Mouse (Mus musculus): ENCODE results near the gene Rtn4r.
"Not testable (repeated sequence)": the region's sequence is repeated elsewhere in the genome, so short reads cannot be mapped to it uniquely, and the experiment has no call there.

The Rtn4r gene

DNA sequence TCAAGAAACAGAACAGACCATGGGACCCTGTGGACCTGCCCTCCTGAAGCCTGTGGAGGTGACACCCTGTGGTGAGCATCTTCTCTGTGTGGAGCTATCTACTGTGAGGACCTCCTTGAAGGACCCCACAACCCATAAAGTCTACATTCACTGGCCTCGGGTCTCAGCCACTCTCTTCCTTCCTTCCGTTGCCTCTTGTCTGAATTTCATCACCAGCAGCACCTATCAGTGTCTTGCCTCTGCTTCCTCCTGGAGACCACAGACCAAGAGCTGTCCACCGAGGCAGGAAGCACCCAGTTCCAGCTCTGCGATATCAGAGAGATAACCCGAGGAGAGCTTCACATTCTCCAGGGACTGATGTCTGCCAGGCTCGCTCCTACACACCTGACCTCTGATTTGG is 31.8 kb downstream of the Rtn4r start:
- DNase-seq = no peak

GRCm38 (mm10) chr16:18159778-18160177 is 32.3 kb downstream of the Rtn4r start:
- DNase-seq = no peak

DNA sequence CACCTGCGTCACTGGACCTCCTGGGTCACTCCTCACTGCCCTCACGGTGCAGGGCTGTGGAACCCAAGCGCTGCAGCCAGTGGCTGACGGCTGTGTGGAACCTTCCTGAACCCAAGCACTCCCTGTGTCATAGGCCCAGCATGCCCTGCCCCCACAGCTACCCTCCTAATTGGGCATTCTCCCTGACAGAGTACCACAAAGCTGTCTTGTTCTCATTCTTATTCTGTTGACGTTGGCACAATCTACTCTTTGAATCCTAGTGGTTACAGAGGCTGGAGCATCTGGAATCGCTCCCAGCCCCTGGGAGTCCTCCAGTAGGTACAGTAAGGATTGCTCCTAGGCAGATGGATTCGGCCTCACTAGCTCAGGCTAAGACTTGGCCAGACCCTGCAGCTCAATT is 33.1 kb downstream of the Rtn4r start:
- no peak for DNase-seq

DNA sequence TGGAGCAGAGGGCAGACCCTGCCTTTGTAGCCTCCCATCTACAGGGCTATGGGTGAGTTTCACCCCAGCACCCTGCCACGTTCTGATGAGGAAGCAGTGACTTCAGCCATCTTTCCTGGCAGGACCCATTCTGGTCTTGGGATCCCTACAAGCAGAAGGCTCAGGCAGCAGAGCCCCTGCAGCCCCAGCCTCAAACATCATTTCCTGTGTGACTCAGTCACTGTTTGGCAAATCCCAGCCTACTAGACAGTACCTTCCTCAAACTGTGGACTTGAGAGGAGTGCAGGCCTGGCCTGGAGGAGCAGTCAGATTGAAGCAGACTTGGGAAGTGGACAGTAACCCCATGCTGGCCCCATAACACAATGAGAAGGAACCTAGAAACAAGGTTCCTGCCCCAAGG is 33.7 kb downstream of the Rtn4r start:
- DNase-seq = no peak

GRCm38 (mm10) chr16:18164642-18165238 is 37.3 kb downstream of the Rtn4r start:
- no peak for DNase-seq

DNA sequence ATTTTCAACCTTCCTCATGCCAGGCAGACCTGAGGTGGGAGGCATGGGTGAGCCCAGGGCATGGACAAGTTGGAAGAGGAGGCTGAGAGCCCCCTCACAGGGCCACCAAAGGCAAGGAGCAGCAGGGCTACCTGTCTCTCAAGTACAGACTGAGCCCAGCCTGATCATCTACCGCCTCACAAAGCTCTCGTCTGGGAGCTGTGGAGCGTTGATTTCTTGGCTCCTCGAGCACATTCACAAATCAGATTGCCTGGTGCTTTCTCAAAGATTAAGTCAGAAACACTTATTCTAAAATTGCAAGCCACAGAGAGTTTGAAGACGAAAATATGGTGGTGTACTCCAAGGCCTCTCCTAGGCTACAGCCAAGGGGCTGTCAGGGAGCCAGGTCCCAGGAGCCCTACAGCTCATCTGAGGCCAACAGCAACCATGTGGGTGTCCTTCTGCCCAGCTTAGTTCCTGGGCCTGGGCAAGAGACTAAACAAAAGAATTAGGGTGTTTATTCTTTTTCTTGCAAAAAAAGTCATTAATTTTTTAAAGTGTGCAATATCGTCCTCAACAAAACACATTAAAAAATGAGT is 39.3 kb downstream of the Rtn4r start:
- DNase-seq = no peak

DNA sequence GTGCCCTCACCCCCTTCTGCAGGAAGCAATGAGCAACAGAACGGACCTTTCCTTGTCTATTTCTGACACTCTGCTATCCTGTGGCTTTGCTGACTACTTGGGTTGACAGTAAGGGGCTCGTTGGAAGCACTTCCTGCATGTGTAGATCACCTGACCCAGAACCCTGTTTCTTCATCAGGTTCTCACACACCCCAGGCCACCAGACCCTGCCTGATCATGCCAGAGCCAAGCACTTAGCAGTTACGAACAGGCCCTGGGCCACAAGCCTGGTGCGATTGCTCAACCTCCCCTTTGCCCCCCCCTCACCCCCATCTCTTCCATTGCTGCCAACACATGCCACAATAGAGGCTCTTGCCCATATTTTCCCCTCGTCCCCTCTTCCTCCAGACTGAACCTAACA is 41.7 kb downstream of the Rtn4r start:
- DNase-seq = no peak

DNA sequence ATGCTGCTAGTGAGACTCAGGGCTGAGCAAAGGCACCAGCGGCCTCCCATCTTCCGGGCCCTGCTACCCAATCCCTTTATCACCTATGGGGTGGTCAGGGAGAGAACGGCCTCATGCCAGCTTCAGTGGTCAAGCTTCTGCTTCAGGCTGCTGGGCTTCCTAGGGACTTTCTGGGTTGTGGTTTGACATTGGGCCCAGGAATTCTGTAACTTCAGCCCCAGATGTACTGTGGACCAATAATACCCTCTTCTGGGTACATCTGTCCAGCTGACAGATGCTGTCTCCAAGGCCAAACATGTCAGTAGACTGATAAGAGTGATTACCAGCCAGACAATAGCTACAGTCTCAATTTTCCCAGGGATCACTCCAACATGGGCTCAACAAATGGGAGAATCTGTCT is 42.3 kb downstream of the Rtn4r start:
- DNase-seq = no peak

GRCm38 (mm10) chr16:18172266-18172855 is 44.9 kb downstream of the Rtn4r start:
- peak; percentile 48 to 49 for DNase-seq

DNA sequence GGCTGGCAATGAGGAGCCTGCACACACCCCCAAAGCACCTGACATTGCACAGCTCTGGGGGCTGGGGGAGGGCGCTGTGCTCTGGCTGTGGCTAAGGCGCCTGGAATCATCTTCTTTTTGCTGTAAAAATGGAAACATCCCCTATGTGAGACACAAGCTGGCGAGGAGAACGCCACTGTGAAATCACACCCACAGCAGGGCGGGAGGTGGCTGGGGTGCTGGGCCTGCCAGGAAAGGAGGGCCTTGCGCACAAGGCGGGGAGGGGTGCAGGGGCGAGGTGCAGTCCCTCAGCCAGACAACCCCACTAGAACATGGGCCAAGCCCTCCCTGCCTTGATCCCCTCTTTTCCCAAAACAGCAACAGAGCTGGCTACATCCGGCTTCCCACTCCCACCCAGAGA is 45.8 kb downstream of the Rtn4r start:
- DNase-seq = no peak

- no peak for DNase-seq
These were observed 46.3 kb downstream of the Rtn4r start for GRCm38 (mm10) chr16:18173788-18174187.

- DNase-seq = no peak
These were observed 48.5 kb downstream of the Rtn4r start for GRCm38 (mm10) chr16:18175817-18176541.

DNA sequence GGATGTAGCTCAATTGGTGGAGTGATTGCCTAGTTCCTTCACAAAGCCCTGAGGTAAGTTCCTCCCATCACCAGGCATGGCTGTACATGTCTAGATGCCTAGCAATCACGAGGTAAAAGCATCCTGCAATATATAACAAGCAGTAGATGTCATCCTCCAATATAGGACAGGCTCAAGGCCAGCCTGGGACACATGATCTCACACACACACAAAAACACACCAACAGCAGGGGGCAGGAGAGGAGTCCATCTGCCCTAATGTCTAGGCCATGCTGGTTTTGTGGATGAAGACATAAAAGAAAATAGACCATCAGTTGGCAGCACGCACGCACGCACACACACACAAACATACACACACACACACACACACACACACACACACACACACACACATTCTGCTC is 49.3 kb downstream of the Rtn4r start:
- DNase-seq = no peak

- DNase-seq = no peak
These were observed 52.1 kb downstream of the Rtn4r start for GRCm38 (mm10) chr16:18179591-18179990.

- no peak for DNase-seq
These were observed 54.0 kb downstream of the Rtn4r start for GRCm38 (mm10) chr16:18181398-18181797.

DNA sequence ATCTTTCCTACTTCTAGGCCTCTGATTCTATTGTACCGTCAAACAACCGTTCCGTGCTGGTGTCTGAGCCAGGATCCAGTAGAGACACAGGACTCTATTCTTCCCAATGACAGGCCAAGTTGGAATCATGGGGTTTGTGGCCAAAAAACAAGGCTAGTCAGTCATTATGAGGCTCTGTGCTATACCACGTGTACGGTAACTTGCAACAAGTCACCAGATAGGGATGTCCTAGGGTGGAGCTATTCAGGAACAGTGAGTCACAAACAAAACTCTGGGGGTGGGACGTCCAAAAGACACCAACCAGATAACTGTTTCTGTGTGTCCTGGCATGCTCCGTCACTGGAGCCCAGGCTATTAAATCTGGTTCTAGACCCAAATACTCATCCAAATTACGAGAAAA is 55.3 kb downstream of the Rtn4r start:
- DNase-seq = no peak

- DNase-seq = no peak
These were observed 58.4 kb downstream of the Rtn4r start for GRCm38 (mm10) chr16:18185715-18186449.

- DNase-seq = no peak
These were observed 59.4 kb downstream of the Rtn4r start for GRCm38 (mm10) chr16:18186798-18187197.

GRCm38 (mm10) chr16:18187221-18187620 is 59.8 kb downstream of the Rtn4r start:
- no peak for DNase-seq

DNA sequence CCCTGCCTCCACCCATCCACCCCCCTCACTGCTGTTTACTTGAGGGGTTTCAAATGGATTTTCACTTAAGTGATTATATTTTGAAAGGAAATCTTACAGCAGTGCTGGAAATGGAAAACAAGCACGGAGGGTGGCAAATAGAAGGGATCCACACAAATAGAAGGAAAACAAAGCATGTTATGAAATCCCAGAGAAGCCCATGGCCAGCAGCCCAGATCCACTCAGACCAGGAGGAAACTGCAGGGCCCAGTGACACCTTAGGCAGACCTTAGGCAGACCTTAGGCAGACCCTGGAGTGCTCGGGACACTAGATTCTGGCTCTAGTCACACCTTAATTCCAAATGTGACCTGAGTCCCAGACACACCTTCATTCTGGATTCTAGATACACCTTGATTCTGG is 63.6 kb downstream of the Rtn4r start:
- no peak for DNase-seq

GRCm38 (mm10) chr16:18194208-18194985 is 67.0 kb downstream of the Rtn4r start:
- no peak for DNase-seq

DNA sequence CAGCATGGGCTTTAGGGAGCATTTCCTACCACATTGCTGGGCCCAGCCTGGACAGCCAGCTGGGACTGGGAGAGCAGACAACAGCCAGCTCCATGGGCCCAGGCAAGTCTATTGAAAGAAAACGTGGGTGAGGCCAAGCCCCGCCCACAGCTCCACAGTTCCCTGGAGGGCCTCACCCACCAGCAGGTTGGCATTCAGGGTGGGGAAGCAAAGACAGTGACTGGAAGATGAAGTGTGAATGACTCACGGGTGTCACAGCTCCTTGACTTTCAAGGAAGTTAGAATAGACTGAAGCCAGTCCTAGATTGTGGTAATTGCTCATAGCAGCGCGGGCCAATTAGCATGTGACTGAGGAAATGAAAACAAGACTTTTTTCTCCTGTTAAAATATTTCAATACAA is 67.6 kb downstream of the Rtn4r start:
- DNase-seq = no peak

DNA sequence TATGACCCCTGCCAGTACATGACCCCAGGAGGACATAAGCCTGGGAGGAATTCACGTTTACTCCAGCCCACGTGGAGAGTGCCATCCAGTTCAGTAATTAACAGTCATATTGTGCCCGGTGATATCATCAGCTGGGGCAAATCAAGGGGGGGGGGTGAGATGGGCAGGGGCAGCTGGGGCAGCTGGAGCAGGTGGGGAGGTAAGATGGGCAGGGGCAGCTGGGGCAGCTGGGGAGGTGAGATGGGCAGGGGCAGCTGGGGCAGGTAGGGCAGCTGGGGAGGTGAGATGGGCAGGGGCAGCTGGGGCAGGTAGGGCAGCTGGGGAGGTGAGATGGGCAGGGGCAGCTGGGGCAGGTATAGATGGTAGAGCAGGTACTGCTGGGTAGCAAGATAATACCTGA is 68.1 kb downstream of the Rtn4r start:
- DNase-seq = not testable (repeated sequence)
